Mouse (Mus musculus): Measurements from ENCODE around the gene Vps4b.

The Vps4b gene

DNA sequence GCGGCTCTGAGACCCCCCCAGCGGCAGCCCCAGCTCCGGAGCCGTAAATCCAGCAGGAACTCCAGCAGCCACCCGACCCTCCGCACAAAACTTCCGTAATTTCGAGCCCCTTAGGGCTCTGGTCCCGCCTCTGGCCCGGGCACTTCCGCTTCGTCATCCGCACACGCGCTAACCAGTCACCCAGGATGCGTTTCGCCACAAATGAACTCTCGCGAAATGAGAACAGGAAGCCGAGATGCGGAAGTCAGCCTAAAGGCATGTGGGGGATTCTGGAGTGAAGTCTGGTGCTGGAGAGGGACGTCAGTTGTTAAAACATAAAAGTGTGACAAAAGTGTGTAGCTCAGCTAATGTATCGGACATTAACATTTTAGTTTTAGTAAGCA lies at the start of gene Vps4b:
Gene Vps4b (minus strand): TSS at position 187 of the 383 bp plus-strand sequence.
- DNase-seq (ENCODE audit: low read depth, low spot score), result peak; percentile 98

DNA sequence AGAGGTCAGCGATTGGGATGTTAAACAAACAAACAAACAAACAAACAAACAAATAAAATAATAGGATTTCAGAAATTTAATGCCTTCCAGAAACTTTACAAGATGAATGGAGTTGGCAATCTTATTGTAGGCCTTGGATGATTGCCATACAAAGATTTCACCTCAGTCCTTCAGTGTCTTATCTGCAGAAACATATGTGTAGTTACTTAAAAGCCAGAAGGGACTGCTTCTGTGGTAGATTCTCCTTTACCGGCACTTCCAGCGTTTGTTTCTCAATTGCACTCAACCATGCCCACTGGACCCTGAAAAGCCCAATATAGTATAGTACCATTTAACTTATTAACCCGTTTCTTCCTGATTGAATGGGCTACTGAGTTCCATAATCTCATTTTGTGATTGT lies 32.3 kb upstream of the Vps4b start:
- DNase-seq (ENCODE audit: low read depth, low spot score), result no peak

DNA sequence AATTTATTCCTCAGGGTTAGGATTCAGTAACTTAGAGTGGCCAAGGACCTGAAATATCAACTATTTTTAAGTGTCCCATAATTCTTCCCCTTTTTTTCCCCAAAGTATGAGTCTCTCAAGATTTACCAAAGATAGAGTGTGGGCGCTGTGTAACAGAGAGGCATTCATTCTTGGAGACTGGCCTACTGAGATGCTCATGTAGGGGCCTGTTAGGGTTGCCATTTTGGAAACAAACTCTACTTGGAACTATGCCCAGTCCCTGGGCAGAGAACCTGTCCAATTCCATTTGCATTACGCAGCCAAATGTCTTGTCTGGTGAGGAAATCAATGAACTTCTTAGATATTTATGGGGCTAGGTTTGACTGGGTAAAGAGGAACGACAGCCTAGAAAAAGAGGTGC lies 25.8 kb upstream of the Vps4b start:
- DNase-seq (ENCODE audit: low read depth, low spot score), result peak; percentile 53

DNA sequence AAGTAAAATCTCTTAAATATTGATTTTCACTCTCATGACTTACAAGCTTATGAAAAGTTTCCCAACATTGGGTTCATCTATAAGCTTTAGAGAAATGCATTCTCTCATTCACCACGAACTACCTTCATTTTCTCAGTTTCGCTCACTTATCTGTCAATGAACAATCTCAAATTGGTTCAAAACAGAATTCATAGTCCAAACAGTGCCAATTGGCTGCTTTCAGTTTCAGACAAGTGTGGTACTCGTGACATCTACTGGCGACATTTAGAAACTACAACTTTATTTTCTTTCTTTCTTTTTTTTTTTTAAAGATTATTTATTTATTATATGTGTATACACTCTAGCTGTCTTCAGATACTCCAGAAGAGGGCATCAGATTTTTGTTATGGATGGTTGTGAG lies 21.8 kb upstream of the Vps4b start:
- peak; percentile 76 for DNase-seq (ENCODE audit: low read depth, low spot score)

DNA sequence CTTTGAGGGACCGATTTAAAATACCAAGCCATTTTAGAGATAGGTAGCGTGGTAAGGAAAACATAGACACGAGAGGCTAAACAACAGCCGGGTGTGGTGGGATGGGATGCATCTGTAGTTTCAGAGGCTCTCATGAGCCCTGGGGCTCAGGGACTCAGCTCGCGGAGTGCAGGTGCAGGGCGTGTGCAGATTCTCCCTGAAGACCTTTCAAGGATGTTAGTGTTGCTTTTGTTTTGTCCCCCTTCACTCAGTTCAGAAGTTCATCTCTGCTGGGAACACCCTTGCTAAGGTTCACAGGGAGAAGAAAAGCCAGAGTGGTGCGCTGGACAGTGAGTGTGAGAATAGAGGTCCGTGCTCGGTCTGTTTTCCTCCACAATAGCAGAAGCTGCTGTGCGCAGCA lies 20.2 kb upstream of the Vps4b start:
- no peak for DNase-seq (ENCODE audit: low read depth, low spot score)

DNA sequence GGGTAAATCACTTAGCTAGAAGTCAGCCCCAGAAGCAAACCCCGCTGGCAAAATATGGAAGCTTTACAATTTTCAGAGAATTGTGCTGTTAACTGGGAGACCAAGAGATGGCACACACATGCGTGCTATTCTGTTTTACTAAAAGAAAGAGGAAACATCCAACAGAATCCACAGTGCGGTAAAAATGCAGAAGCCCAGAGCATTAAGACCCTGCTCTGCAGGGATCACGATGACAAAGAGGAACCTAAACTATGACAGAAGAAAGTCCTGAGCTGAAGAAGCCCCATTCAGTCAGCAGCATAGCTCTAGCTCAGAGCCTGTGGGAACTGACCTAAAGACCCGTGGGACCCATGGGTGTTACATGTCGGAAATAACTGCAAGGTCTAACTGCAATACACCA lies 18.7 kb upstream of the Vps4b start:
- no peak for DNase-seq (ENCODE audit: low read depth, low spot score)

DNA sequence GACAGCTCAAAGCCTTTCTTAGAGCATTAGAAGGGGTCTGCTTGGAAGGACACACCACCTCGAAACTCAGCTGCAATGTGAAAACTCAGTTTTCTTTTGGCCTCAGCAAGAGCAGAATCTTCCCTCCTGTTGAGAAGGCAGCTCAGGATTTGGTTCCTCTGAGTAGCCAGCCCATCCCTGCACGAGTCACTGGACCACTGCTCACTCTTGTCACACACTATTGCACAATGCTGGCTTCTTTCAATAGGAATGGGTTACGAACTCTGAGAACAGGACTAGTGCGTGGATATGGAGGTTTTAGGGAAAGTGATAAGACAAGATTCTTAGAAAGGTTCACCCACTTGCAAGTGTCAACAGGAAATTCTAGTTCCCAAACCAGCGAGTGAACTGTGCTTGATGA lies 18.3 kb upstream of the Vps4b start:
- peak; percentile 42 for DNase-seq (ENCODE audit: low read depth, low spot score)

DNA sequence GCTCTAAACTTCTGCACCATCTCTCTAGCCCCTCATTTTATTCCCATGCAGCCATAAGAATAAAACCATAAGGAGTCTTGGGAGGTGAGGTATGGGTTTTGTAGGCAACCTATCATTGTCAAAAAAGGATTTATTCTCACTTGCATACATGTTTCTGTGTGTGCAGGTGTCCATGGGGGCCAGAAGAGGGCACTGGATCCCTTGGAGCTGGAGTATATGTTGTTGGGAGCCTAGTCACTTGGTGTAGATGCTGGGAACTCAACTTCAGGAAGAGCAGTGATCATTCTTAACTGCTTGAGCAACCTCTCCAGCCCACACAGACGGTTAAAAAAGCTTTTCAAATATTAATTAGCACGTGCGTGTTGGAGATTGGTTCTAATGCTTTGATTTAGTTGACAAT lies 3.4 kb upstream of the Vps4b start:
- DNase-seq (ENCODE audit: low read depth, low spot score), result peak; percentile 23

DNA sequence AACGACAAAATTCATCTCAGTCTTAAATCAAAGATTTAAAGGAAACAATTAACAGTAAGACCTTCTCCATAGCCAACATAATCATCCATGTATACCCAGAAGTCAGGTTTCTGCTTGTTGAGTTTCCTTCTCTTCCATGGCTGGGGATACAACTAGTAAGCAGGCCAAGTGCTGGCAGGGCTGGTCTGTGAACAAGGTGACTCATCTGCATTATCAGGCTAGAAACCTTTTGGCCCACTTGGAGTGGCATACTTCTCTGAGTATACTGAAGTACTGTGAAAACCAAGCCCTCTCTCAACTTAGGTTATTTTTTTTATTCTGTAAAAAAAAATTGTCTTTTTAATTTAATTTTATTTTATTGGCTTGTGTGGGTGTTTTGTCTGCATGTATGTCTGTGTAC lies 2.9 kb upstream of the Vps4b start:
- DNase-seq (ENCODE audit: low read depth, low spot score), result peak; percentile 55

DNA sequence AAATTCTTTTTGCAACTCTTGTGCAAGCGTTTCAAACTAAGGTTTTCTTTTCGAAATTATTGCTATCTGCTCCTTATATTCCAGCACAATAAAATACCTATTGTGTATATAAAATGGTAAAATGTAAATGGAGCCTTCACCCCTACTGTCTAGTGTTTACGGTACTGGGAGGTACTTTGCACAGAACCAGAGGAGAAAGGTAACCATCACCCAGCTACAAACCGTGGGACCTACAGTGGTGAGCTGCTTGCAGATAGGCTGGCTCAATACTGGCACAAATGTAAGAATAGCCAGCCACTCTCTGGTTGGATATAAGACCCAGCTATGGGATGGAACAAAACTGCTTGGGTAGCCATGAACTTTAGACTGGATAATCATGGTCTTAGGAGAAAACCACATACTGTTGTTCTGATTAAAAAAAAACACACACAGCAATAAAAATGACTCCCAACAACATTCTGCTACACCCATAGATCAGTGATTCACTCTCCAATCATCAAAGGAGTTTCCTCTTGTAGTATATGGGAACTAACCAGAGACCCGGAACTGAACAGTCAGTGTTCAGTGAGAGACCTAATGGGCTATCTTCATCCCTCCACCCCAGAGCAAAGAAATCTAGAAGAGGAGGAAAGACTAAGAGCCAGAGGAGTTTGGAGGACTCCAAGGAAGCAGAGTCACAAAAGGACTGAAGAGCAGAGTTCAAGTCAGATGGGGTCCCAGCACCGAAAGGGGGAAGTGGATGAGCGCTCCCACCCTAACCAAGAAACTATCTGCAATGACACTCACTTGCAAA lies 655 bp upstream of the Vps4b start:
- DNase-seq (ENCODE audit: low read depth, low spot score), result peak; percentile 31

DNA sequence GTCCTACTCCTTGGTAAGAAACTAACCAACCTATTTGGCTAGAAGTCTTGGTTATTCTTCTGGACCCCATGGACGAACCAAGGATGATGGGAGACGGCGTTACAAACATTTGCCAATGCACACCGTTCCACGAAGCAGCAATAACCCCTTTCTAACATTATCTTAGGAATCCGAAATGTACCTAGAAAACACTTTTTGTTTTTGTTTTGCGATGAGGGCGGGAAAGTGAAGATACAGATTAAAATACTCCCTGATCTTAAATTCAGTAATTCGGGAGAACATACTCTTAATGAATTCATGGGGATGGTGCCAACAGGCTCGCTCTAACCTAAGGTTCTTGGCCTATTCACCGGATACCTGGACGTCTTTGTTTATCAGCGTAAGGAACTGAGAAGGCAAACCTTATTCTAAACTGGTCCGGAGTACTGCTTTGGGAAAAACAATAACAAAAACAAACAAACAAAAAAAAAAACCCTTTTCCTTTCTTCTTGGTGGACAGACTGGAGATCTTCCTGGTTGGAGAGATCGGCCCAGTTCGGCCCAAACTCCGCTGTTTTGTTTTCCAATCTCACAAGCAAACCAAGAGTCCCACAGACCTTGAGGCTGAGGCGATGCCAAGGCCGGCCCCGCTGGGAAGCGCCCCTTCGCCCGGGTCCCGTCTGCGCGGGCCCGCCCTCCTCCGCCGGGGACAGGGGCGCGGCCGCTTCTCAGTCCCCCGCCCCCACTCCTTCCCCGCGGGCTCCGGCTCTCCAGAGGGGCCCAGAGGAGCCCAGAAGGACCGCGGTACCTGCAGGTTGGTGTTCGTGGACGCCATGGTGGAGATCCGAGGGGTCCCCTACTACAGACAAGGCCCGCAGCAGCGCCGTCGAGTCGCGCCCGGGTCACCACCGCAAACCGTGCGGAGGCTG lies 640 bp downstream of the Vps4b start:
- DNase-seq (ENCODE audit: low read depth, low spot score), result peak; percentile 63

DNA sequence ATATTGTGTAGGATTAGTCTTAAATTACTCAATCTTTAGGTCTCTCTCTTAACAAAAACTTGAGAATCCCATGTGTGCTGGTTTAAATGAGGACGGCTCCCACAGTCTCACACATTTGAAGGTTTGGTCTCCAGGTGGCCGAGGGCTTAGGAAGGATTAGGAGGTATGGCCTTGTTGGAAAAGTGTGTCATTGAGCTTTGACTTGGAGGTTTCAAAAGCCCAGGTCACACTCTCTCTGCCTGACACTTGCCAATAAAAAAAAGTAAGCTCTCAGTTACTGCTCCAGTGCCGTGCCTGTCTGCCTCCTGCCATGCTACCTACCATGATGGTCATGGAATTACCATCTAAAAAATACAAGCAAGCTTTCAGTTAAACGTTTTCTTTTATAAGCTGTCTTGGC lies 21.6 kb downstream of the Vps4b start:
- DNase-seq (ENCODE audit: low read depth, low spot score), result no peak

DNA sequence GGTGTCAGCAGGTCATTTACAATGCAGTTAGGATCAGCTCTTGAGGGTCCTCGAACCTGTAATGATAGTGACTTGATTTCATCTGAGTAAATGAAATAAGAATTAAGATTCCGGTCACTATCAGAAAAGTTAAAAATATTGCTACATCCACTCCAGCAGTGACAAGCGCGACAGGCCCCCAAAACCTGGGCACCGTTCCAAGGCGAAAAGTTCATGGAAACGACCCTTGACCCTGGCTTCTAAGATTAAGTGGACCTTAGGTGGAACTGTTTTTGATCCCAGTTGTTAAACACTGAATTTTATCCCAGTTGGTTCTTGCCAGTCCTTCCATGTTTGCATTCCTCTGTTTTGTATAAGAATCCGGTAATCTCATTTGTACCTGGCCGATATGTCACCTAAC lies 22.4 kb downstream of the Vps4b start:
- DNase-seq (ENCODE audit: low read depth, low spot score), result no peak

DNA sequence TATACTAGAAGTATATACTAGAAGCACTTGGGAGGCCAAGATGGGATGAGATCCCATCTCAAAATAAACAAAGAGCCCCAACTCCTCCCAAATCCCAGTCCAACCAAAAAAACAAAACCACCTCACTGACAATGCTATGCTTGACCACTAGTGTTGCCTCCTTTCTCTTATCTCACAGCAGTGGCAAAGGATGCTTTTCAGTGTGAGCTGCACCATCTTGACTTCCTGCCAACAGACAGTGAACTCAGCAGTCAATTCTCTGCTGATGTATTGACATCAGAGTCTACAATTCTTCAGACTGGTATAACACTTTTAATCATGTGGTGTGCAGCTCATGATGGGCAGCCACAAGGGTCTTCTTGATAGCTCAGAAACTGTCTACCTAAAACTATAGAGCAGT lies 27.8 kb downstream of the Vps4b start:
- no peak for DNase-seq (ENCODE audit: low read depth, low spot score)

DNA sequence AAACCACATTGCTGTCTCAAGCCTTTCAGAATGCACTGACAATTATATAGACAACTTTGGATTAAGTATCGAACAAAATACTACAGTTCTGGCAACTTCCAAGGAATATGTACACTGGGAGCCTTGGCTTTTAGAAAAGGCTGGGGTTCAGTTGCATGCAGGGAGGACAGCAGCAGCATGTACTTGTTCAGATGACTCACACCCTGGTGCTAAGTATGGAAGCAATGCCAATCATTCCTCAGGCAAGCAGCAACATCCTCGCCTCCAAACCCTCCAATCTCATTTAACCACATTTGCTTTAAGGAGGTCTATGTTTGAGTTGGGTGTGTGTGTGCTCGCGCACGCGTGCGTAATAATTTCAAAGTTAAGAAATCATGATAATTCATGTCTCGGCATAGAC lies 30.8 kb downstream of the Vps4b start:
- DNase-seq (ENCODE audit: low read depth, low spot score), result peak; percentile 29

DNA sequence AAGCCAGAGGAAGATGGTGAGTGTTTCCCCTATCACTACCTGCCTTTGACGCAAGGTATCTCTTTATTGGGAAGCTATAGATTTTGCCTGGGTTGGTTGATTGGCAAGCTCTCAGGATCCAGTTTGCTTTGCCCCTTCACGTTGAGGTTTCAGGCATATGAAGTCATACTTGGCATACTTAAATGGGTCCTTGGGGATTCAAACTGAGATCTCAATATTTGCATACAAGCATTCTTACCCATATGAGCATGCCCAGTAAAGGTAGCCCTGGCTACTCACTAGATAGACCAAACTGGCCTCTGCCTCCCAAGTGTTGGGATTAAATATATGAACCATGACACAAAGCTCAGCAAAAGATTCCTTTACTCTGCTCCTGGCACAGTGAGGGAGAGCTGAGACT lies 31.7 kb downstream of the Vps4b start:
- no peak for DNase-seq (ENCODE audit: low read depth, low spot score)

DNA sequence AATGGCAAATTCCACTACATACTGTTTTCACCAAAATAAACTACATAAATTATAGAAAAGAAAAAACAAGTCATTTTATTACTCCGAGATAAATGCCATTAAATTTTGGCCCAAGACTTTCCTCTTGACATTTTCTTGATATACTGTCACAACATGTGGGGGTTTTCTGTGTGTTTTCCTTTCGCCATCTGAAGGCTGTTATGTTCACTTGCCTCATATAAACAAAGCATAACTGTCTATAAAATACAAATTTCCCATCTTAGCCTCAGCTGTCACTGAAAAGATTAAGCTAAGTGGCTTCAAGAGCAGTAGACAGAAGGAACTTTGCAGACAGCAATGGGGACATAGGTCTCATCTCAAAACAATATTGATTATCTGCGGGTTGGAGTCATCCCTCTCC lies 32.2 kb downstream of the Vps4b start:
- DNase-seq (ENCODE audit: low read depth, low spot score), result no peak

DNA sequence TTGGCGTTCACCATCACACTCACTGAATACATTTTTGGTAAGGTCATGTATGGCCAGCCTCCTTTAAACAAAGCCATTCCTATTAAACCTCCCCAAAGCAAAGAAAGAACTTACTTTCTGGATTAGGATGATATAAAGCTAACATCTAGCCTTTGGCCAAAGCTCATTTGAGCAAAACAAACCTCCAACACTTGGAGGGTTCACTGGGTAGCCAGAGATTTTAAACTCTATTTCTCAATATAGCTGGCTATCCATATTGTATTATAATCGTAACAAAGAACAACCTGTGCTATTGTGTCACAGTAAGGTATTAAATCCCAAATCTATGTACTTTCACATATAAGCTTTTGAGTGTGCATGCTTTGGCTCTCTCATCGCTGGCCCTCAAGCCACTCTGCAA lies 35.8 kb downstream of the Vps4b start:
- no peak for DNase-seq (ENCODE audit: low read depth, low spot score)

DNA sequence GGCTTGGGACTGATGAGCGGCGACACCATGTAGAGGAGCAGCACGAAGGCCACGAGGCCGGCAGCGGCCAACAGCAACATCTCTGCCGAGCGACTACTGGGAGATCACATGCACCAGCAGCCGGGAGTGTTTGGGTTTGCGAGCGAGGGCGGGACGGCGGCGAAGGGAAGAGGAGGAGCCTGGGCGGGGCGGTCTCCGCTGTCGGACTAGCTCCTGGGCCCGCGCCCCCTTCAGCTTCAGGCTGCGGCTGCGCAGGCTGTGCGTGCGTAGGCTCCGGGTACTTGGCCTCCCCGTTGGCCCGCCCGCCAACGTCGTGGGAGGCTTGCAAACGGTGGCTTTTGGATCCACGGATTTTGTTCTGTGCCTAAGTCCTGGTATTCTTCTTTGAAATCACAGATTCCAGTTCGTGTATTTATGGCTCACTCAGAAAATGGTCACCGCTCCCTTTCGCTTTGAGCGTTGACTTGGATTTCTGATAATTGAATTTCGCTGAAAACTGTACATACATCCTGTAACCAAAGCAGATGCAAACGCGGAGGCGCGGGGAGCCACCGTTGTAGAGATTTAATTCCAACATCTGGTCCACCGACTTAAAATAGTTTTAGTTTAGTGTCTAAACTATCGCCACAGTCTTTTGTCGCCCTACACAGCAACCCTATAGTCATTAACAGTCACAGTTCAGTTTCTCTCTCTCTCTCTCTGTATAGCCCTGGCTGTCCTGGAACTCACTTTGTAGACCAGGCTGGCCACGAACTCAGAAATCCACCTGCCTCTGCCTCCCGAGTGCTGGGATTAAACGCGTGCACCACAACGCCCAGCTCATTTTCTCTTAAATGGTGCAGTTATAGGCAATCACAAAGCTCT lies 36.7 kb downstream of the Vps4b start, which contains the start of gene Kdsr:
Gene Kdsr (minus strand): TSS at position 156 of the 864 bp plus-strand sequence.
- DNase-seq (ENCODE audit: low read depth, low spot score), result peak; percentile 97

DNA sequence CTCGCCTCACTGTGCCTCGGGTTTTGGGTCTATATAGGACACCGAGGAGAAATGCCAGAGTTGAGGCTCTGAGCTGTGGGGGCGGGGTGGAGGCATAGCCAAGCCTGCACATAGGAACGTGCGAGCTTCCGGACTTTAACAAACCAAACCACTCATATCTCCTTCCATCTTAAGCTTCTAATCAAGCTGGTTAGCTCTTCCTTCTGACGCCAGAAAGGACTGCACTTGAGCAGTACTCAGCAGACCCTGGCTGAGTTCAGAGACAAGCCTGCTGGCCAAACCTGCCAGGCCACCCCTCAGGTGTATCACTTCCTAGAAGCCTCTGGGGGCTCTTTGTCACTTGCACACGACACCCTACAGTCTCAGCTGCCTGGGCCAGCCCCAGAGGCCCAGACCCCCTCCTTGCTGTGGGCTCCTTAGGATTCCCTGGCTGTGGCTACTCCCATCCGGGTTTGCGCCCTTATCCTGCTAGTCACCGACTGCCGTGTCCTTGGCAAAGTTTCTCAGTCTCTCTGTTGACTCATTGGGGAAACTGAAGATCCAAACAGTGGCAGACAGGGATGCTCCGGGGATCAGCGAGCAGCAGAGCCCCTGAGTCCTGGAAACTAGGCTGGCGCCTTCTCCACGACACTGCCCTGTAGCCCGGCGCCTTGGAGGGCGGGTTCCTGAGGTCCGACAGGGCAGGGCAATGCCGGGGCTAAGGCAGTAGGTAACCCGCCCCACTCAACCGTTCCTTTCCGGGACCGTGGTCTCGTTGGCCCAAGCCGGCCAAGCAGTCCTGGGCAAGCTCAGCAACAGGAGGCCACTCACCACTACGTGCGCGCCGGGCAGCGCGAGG lies 37.6 kb downstream of the Vps4b start:
- peak; percentile 75 for DNase-seq (ENCODE audit: low read depth, low spot score)

DNA sequence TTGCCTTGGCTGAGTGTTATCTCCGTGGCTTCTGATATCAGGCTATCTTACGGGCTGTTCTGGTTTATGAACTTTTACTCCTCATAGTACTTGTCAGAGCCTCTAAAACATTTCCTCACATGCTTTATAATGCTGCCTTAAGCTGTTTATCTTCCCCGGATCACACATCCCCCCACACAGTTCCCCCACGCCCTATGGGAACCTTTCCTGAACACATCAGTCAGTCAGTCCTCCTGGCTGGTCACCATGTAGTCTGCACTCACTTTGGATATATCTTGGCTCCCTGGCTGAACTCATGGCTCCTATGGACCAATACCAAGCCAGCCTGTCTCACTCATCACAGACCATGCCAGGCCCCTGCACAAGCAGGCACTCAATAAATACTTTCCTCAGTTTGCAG lies 39.9 kb downstream of the Vps4b start:
- DNase-seq (ENCODE audit: low read depth, low spot score), result no peak
